Mouse (Mus musculus) hindbrain, embryonic 12.5 days (tissue): Measurements from ENCODE around the gene Zfp287. TPM values are rescaled to one million over a fixed set of nuclear protein-coding genes. Genes with fewer than 3 reads are reported as not detected.
A peak's percentile ranks its signal among the peaks of the same experiment; 100 is the strongest.

Experiments used
- ATAC-seq: fragments of 200-750 bp; cut with Nextera tagmentation; 2 replicates; pipeline ENCODE4 v1.8.0; 2017; ENCODE audit warnings: moderate TSS enrichment; ENCODE audit not compliant: low FRiP score
- H3K27ac ChIP-seq: fragments of 300-500 bp; sonication (generic); 2 replicates; pipeline ENCODE4 v1.5.1; 2016; ENCODE audit warnings: mild to moderate bottlenecking
- H3K27me3 ChIP-seq: fragments of 300-500 bp; sonication (generic); 2 replicates; pipeline ENCODE4 v1.6.1; 2016; ENCODE audit warnings: mild to moderate bottlenecking
- H3K36me3 ChIP-seq: fragments of 300-500 bp; sonication (generic); 2 replicates; pipeline ENCODE4 v1.6.1; 2016; ENCODE audit warnings: mild to moderate bottlenecking
- H3K4me1 ChIP-seq: fragments of 300-500 bp; sonication (generic); 2 replicates; pipeline ENCODE4 v1.6.1; 2016
- H3K4me2 ChIP-seq: fragments of 300-500 bp; sonication (generic); replicated peaks from 2 replicates; pipeline ENCODE4 v1.6.1; 2016; ENCODE audit warnings: mild to moderate bottlenecking
- H3K4me3 ChIP-seq: fragments of 300-500 bp; sonication (generic); 2 replicates; pipeline ENCODE4 v1.5.1; 2016; ENCODE audit warnings: mild to moderate bottlenecking
- H3K9ac ChIP-seq: fragments of 300-500 bp; sonication (generic); 2 replicates; pipeline ENCODE4 v1.6.1; 2016; ENCODE audit warnings: mild to moderate bottlenecking, moderate library complexity
- H3K9me3 ChIP-seq: fragments of 300-500 bp; sonication (generic); replicated peaks from 2 replicates; pipeline ENCODE4 v1.6.1; 2016; ENCODE audit warnings: mild to moderate bottlenecking
- WGBS: fragments of 180-500 bp; shearing (Covaris S2); methylation state at CpG from one replicate; pipeline ENCODE4 v1.1.7; 2016; 5-methylcytosine and 5-hydroxymethylcytosine counted together
- polyA plus RNA-seq: library from polyadenylated mRNA; unstranded; fragments of >200 nt; fragmentation: Nextera tagmentation; extraction: Ambion mirVana; gene quantifications from 2 replicates; pipeline ENCODE4 v1.2.1, GENCODE M21; 2016

Gene Zfp287
- polyA plus RNA-seq, 1 experiment from 2014 or later: 20.8 TPM

- Histone ChIP-seq H3K4me1 (no peaks in the 10 kb centered on the region), H3K27me3 (peaks cover 11% of the 10 kb centered on the region; the same call in 1 of the 2 replicates), H3K36me3 (no peaks in the 10 kb centered on the region), H3K9ac (peak overlapping the region; percentile 24), H3K9me3 (no peaks in the 10 kb centered on the region), H3K27ac (peak overlapping the region; percentile 5; the same call in 1 of the 2 replicates), H3K4me2 (peak overlapping the region; percentile 58), H3K4me3 (peak overlapping the region; percentile 33)
- ATAC-seq: peak; percentile 80
- 2% methylated on average over 27 of the region's 27 CpGs for WGBS
Observed at GRCm38 (mm10) chr11:62746001-62746533, 14.4 kb upstream of the Zfp287 start.

GRCm38 (mm10) chr11:62744103-62744502 lies 12.4 kb upstream of the Zfp287 start:
- no peak overlapping the region for H3K4me2 ChIP-seq

GRCm38 (mm10) chr11:62742261-62742957 lies 10.7 kb upstream of the Zfp287 start:
- Histone ChIP-seq H3K36me3 (no peaks in the 10 kb centered on the region), H3K9ac (no peak overlapping the region), H3K4me2 (no peak overlapping the region), H3K9me3 (no peaks in the 10 kb centered on the region), H3K4me1 (no peaks in the 10 kb centered on the region), H3K27me3 (peaks cover 3% of the 10 kb centered on the region; the same call in 1 of the 2 replicates), H3K4me3 (no peak overlapping the region), H3K27ac (no peak overlapping the region)
- no peak for ATAC-seq
- WGBS: 75% methylated on average over 10 of the region's 10 CpGs

More at GRCm38 (mm10) chr11:62744103-62744502, 12.4 kb upstream of the Zfp287 start:
- H3K36me3 ChIP-seq: no peaks in the 10 kb centered on the region
- H3K27me3 ChIP-seq: peaks cover 11% of the 10 kb centered on the region; the same call in 1 of the 2 replicates
- H3K9ac ChIP-seq: no peak overlapping the region
- H3K27ac ChIP-seq: no peak overlapping the region
- H3K9me3 ChIP-seq: no peaks in the 10 kb centered on the region
- 45% methylated on average over 5 of the region's 5 CpGs for WGBS
- H3K4me3 ChIP-seq: no peak overlapping the region
- H3K4me1 ChIP-seq: no peaks in the 10 kb centered on the region
- ATAC-seq: 0 out of 2 replicates have a peak, but pooled peaks have one; percentile 60

GRCm38 (mm10) chr11:62741186-62741585 lies 9.5 kb upstream of the Zfp287 start:
- WGBS: 87% methylated on average over 2 of the region's 2 CpGs

GRCm38 (mm10) chr11:62732665-62733064 lies 960 bp upstream of the Zfp287 start:
- H3K36me3 ChIP-seq: peaks cover 9% of the 10 kb centered on the region; the same call in 1 of the 2 replicates
- H3K27me3 ChIP-seq: peaks cover 4% of the 10 kb centered on the region; the same call in 1 of the 2 replicates
- WGBS: 84% methylated on average over 3 of the region's 3 CpGs
- no peaks in the 10 kb centered on the region for H3K9me3 ChIP-seq
- H3K9ac ChIP-seq: no peak overlapping the region
- H3K27ac ChIP-seq: no peak overlapping the region
- peaks cover 14% of the 10 kb centered on the region for H3K4me1 ChIP-seq
- no peak for ATAC-seq
- H3K4me3 ChIP-seq: no peak overlapping the region
- no peak overlapping the region for H3K4me2 ChIP-seq

More at GRCm38 (mm10) chr11:62741186-62741585, 9.5 kb upstream of the Zfp287 start:
- no peaks in the 10 kb centered on the region for H3K4me1 ChIP-seq
- H3K27me3 ChIP-seq: no peaks in the 10 kb centered on the region
- H3K9me3 ChIP-seq: no peaks in the 10 kb centered on the region
- H3K9ac ChIP-seq: no peak overlapping the region
- no peak overlapping the region for H3K27ac ChIP-seq
- H3K4me3 ChIP-seq: no peak overlapping the region
- H3K4me2 ChIP-seq: no peak overlapping the region
- no peaks in the 10 kb centered on the region for H3K36me3 ChIP-seq
- ATAC-seq: no peak

GRCm38 (mm10) chr11:62732022-62732387 lies 300 bp upstream of the Zfp287 start:
- Histone ChIP-seq H3K9me3 (no peaks in the 10 kb centered on the region), H3K4me1 (peaks cover 14% of the 10 kb centered on the region), H3K27ac (peak overlapping the region; percentile 96; the same call in 1 of the 2 replicates), H3K4me2 (peak overlapping the region; percentile 60), H3K4me3 (peak overlapping the region; percentile 76), H3K27me3 (peaks cover 4% of the 10 kb centered on the region; the same call in 1 of the 2 replicates), H3K9ac (no peak overlapping the region), H3K36me3 (peaks cover 12% of the 10 kb centered on the region; the same call in 1 of the 2 replicates)
- WGBS: 8% methylated on average over 5 of the region's 5 CpGs
- peak; percentile 52; the same call in 1 of the 2 replicates for ATAC-seq

GRCm38 (mm10) chr11:62728276-62728675 lies 3.4 kb downstream of the Zfp287 start:
- peaks cover 42% of the 10 kb centered on the region for H3K36me3 ChIP-seq
- 91% methylated on average over 8 of the region's 8 CpGs for WGBS
- H3K27ac ChIP-seq: no peak overlapping the region
- peaks cover 14% of the 10 kb centered on the region for H3K4me1 ChIP-seq
- H3K27me3 ChIP-seq: no peaks in the 10 kb centered on the region
- H3K9me3 ChIP-seq: no peaks in the 10 kb centered on the region
- ATAC-seq: no peak
- H3K9ac ChIP-seq: no peak overlapping the region
- no peak overlapping the region for H3K4me3 ChIP-seq
- no peak overlapping the region for H3K4me2 ChIP-seq

- no peak overlapping the region for H3K4me2 ChIP-seq
- H3K27ac ChIP-seq: no peak overlapping the region
- no peak for ATAC-seq
- no peaks in the 10 kb centered on the region for H3K27me3 ChIP-seq
- H3K36me3 ChIP-seq: peaks cover 51% of the 10 kb centered on the region
- H3K4me1 ChIP-seq: no peaks in the 10 kb centered on the region
- H3K9ac ChIP-seq: no peak overlapping the region
- 89% methylated on average over 5 of the region's 5 CpGs for WGBS
- no peaks in the 10 kb centered on the region for H3K9me3 ChIP-seq
- H3K4me3 ChIP-seq: no peak overlapping the region
Observed at GRCm38 (mm10) chr11:62710657-62711056, 21.0 kb downstream of the Zfp287 start.

- no peak overlapping the region for H3K9ac ChIP-seq
- no peaks in the 10 kb centered on the region for H3K27me3 ChIP-seq
- peaks cover 32% of the 10 kb centered on the region for H3K36me3 ChIP-seq
- no peaks in the 10 kb centered on the region for H3K9me3 ChIP-seq
- 85% methylated on average over 7 of the region's 7 CpGs for WGBS
- no peak overlapping the region for H3K4me2 ChIP-seq
- no peaks in the 10 kb centered on the region for H3K4me1 ChIP-seq
- no peak overlapping the region for H3K27ac ChIP-seq
- ATAC-seq: no peak
- no peak overlapping the region for H3K4me3 ChIP-seq
Observed at GRCm38 (mm10) chr11:62708252-62708651, 23.5 kb downstream of the Zfp287 start.

GRCm38 (mm10) chr11:62706141-62706540 lies 25.6 kb downstream of the Zfp287 start:
- no peak for ATAC-seq
- peaks cover 14% of the 10 kb centered on the region for H3K36me3 ChIP-seq
- no peak overlapping the region for H3K4me3 ChIP-seq
- H3K9me3 ChIP-seq: no peaks in the 10 kb centered on the region
- no peak overlapping the region for H3K9ac ChIP-seq
- H3K4me1 ChIP-seq: no peaks in the 10 kb centered on the region
- H3K27ac ChIP-seq: no peak overlapping the region
- no peak overlapping the region for H3K4me2 ChIP-seq
- 97% methylated on average over 2 of the region's 2 CpGs for WGBS
- H3K27me3 ChIP-seq: no peaks in the 10 kb centered on the region

- no peaks in the 10 kb centered on the region for H3K27me3 ChIP-seq
- H3K27ac ChIP-seq: no peak overlapping the region
- H3K9me3 ChIP-seq: no peaks in the 10 kb centered on the region
- H3K4me2 ChIP-seq: no peak overlapping the region
- 86% methylated on average over 1 of the region's 1 CpGs for WGBS
- H3K9ac ChIP-seq: no peak overlapping the region
- ATAC-seq: no peak
- no peaks in the 10 kb centered on the region for H3K36me3 ChIP-seq
- H3K4me3 ChIP-seq: no peak overlapping the region
- H3K4me1 ChIP-seq: no peaks in the 10 kb centered on the region
Observed at GRCm38 (mm10) chr11:62701218-62701617, 30.5 kb downstream of the Zfp287 start.

GRCm38 (mm10) chr11:62699749-62700148 lies 32.0 kb downstream of the Zfp287 start:
- no peak overlapping the region for H3K4me3 ChIP-seq
- H3K9ac ChIP-seq: no peak overlapping the region
- 70% methylated on average over 4 of the region's 4 CpGs for WGBS
- H3K27me3 ChIP-seq: no peaks in the 10 kb centered on the region
- H3K36me3 ChIP-seq: no peaks in the 10 kb centered on the region
- no peaks in the 10 kb centered on the region for H3K9me3 ChIP-seq
- no peak overlapping the region for H3K27ac ChIP-seq
- no peak overlapping the region for H3K4me2 ChIP-seq
- no peaks in the 10 kb centered on the region for H3K4me1 ChIP-seq
- no peak for ATAC-seq
